Mouse (Mus musculus): ENCODE results near the gene Gm4353.

GRCm38 (mm10) chr7:116038024-116038423, 46.4 kb downstream of the Gm4353 start:
- TF ChIP-seq CTCF (IDR thresholded peaks at IDR 0.05; ENCODE audit: low read depth) (no peak), EP300 (optimal IDR thresholded peaks at IDR 0.05) (no peak)

All from stomach, postnatal 0 days (tissue).